Mouse (Mus musculus): ENCODE measurements around the gene Adam12. TPM values are rescaled to one million over a fixed set of nuclear protein-coding genes. Genes with fewer than 3 reads are reported as not detected.
A peak's percentile ranks its signal among the peaks of the same experiment; 100 is the strongest.

The Adam12 gene
- total RNA-seq, 2 experiments from 2014 or later = 8.1 to 8.7 TPM

- no peak for DNase-seq (ENCODE audit: extremely low spot score in 1 of 2, low spot score in 1 of 2)
Measured at GRCm38 (mm10) chr7:134226231-134226630, 5.7 kb downstream of the Adam12 start.

GRCm38 (mm10) chr7:134224741-134225612, 7.0 kb downstream of the Adam12 start:
- peak; percentile 51 to 55 for DNase-seq (ENCODE audit: extremely low spot score in 1 of 2, low spot score in 1 of 2)

- DNase-seq (ENCODE audit: extremely low spot score in 1 of 2, low spot score in 1 of 2) = peak in 1 of 2 experiments; percentile 24
Measured at GRCm38 (mm10) chr7:134224421-134224740, 7.6 kb downstream of the Adam12 start.

GRCm38 (mm10) chr7:134223444-134224161, 8.3 kb downstream of the Adam12 start:
- DNase-seq (ENCODE audit: extremely low spot score in 1 of 2, low spot score in 1 of 2) = peak; percentile 85 to 98

- no peak for DNase-seq (ENCODE audit: extremely low spot score in 1 of 2, low spot score in 1 of 2)
Measured at GRCm38 (mm10) chr7:134207956-134208355, 24.0 kb downstream of the Adam12 start.

- no peak for DNase-seq (ENCODE audit: extremely low spot score in 1 of 2, low spot score in 1 of 2)
Measured at GRCm38 (mm10) chr7:134193089-134193488, 38.9 kb downstream of the Adam12 start.

- DNase-seq (ENCODE audit: extremely low spot score in 1 of 2, low spot score in 1 of 2) = no peak
Measured at GRCm38 (mm10) chr7:134190101-134190500, 41.8 kb downstream of the Adam12 start.

- DNase-seq (ENCODE audit: extremely low spot score in 1 of 2, low spot score in 1 of 2) = no peak
Measured at GRCm38 (mm10) chr7:134188565-134188964, 43.4 kb downstream of the Adam12 start.

- no peak for DNase-seq (ENCODE audit: extremely low spot score in 1 of 2, low spot score in 1 of 2)
Measured at GRCm38 (mm10) chr7:134187946-134188345, 44.0 kb downstream of the Adam12 start.

- no peak for DNase-seq (ENCODE audit: extremely low spot score in 1 of 2, low spot score in 1 of 2)
Measured at GRCm38 (mm10) chr7:134186497-134186896, 45.4 kb downstream of the Adam12 start.

GRCm38 (mm10) chr7:134185751-134186150, 46.2 kb downstream of the Adam12 start:
- no peak for DNase-seq (ENCODE audit: extremely low spot score in 1 of 2, low spot score in 1 of 2)

GRCm38 (mm10) chr7:134181717-134182116, 50.2 kb downstream of the Adam12 start:
- DNase-seq (ENCODE audit: extremely low spot score in 1 of 2, low spot score in 1 of 2) = no peak

- no peak for DNase-seq (ENCODE audit: extremely low spot score in 1 of 2, low spot score in 1 of 2)
Measured at GRCm38 (mm10) chr7:134181056-134181455, 50.9 kb downstream of the Adam12 start.

- DNase-seq (ENCODE audit: extremely low spot score in 1 of 2, low spot score in 1 of 2) = no peak
Measured at GRCm38 (mm10) chr7:134177051-134177450, 54.9 kb downstream of the Adam12 start.

GRCm38 (mm10) chr7:134175201-134175600, 56.7 kb downstream of the Adam12 start:
- no peak for DNase-seq (ENCODE audit: extremely low spot score in 1 of 2, low spot score in 1 of 2)

- no peak for DNase-seq (ENCODE audit: extremely low spot score in 1 of 2, low spot score in 1 of 2)
Measured at GRCm38 (mm10) chr7:134173442-134174090, 58.4 kb downstream of the Adam12 start.

GRCm38 (mm10) chr7:134170180-134170910, 61.6 kb downstream of the Adam12 start:
- DNase-seq (ENCODE audit: extremely low spot score in 1 of 2, low spot score in 1 of 2) = no peak

GRCm38 (mm10) chr7:134169780-134170179, 62.2 kb downstream of the Adam12 start:
- DNase-seq (ENCODE audit: extremely low spot score in 1 of 2, low spot score in 1 of 2) = no peak

- DNase-seq (ENCODE audit: extremely low spot score in 1 of 2, low spot score in 1 of 2) = no peak
Measured at GRCm38 (mm10) chr7:134167586-134167985, 64.4 kb downstream of the Adam12 start.

- no peak for DNase-seq (ENCODE audit: extremely low spot score in 1 of 2, low spot score in 1 of 2)
Measured at GRCm38 (mm10) chr7:134163751-134164150, 68.2 kb downstream of the Adam12 start.

Measured in layer of hippocampus, postnatal 25 days (tissue).